Mouse (Mus musculus): Measurements from ENCODE around the gene Ephb3.

The Ephb3 gene

GRCm38 (mm10) chr16:21208001-21208565 is 3.5 kb downstream of the Ephb3 start:
- DNase-seq: no peak

- no peak for DNase-seq
These were observed 4.7 kb downstream of the Ephb3 start for GRCm38 (mm10) chr16:21209290-21209689.

DNA sequence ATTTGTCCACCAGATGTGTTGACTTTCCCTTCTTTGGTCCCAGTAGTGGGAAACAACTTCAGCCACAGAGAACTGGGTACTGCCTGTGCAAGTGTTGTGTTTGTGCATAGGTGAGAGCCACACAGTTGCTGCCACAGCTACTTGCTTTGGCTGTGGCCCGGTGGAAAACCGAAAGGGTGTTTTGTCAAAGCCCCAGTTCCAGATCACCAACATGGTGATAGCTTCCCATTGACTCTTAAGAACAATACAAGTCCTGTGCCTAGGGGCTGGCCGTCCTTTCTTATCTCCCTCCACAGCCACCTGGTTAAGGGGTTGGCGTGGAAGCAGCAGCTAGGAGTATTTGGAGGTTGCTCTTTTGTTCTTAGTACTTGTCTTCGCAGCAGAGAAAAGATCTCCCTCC is 5.6 kb downstream of the Ephb3 start:
- DNase-seq: no peak

- DNase-seq: peak; percentile 6 to 22
These were observed 6.2 kb downstream of the Ephb3 start for GRCm38 (mm10) chr16:21210667-21211338.

DNA sequence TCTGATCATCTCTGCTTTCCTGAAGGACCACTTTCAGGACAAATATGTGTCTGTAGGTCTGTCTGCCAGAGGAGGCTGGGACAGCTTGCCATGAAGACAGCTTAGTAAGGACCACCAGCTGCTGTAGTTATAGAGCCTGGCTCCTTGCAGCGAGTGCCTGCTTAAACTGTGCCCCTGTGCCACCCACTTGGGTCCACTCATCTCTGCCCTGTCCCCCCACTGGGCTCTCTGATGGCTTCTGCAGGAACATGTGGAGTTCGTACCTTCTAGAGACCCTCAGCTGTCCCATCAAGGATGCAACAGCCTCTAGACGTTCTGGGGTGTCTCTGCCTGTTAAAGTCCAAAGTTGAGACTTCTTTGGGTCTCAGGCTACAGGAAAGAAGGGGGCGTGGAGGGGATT is 6.9 kb downstream of the Ephb3 start:
- no peak for DNase-seq

GRCm38 (mm10) chr16:21212369-21212768 is 7.8 kb downstream of the Ephb3 start:
- no peak for DNase-seq

GRCm38 (mm10) chr16:21213939-21214338 is 9.4 kb downstream of the Ephb3 start:
- no peak for DNase-seq

- DNase-seq: no peak
These were observed 10.2 kb downstream of the Ephb3 start for GRCm38 (mm10) chr16:21214803-21215202.

GRCm38 (mm10) chr16:21216047-21216446 is 11.5 kb downstream of the Ephb3 start:
- DNase-seq: no peak

GRCm38 (mm10) chr16:21217233-21217632 is 12.7 kb downstream of the Ephb3 start:
- DNase-seq: no peak

DNA sequence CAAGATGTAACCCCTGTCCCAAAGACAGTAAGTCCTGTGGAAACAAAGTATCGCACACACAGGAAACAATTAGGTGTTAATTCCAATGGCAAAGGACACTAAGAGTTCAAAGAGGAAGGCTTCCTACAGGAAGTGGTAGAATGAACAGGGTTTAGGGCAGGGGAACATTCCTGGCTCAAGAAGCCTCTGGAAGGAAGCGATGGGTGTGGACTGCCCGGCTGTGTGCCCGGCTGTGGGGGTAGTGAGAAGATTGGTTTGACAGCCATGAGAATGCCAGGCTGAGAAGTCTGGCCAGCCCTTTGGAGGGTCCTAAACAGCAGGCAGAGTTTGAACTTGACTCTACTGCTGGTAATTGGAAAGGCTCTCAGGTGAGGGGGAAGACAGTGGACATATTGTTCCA is 15.1 kb downstream of the Ephb3 start:
- no peak for DNase-seq

- no peak for DNase-seq
These were observed 18.5 kb downstream of the Ephb3 start for GRCm38 (mm10) chr16:21223038-21223437.

GRCm38 (mm10) chr16:21224648-21225240 is 20.2 kb downstream of the Ephb3 start:
- DNase-seq: no peak

- DNase-seq: no peak
These were observed 22.1 kb downstream of the Ephb3 start for GRCm38 (mm10) chr16:21226629-21227028.

GRCm38 (mm10) chr16:21235135-21235534 is 30.6 kb downstream of the Ephb3 start:
- no peak for DNase-seq

- DNase-seq: no peak
These were observed 34.2 kb downstream of the Ephb3 start for GRCm38 (mm10) chr16:21238722-21239121.

DNA sequence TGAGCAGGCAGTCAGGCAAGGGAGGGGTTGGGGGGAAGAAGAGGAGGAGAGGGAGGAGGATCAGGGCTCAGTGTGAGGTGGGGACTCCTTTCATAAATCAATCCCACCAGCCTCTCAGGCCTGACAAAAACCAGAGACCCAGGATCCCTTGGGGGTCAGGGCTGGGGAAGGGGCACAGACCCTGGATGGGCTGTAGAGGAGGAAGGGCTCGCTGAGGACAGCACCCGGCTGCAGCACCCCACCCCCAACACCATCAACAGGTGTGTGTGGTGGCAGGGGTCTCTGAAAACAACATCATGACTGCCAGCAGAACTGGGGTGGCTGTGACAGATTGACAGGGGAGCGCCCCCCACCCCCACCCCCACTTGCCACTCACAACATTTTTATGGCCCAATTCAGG is 36.0 kb downstream of the Ephb3 start:
- DNase-seq: no peak

DNA sequence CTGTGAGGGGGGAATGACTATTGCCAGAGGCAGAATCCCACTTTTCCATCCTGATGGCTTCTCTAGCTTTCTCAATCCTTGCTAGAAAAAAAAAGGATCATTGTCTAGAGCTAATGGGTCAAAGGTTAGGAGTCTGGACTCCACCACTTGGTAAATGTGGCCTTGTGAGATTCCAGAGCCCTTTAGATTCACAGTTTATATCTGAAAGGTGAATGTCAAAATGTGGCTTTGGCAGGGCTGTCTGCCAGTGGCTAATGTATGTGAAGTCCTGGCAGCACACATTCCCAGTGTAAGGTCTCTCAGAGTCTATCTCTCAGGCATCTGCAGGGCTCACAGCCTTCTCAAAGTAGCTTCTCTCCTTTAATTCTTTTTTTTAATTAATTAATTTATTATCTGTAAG is 36.5 kb downstream of the Ephb3 start:
- DNase-seq: no peak

- no peak for DNase-seq
These were observed 38.4 kb downstream of the Ephb3 start for GRCm38 (mm10) chr16:21242946-21243345.

- DNase-seq: no peak
These were observed 40.2 kb downstream of the Ephb3 start for GRCm38 (mm10) chr16:21244803-21245202.

GRCm38 (mm10) chr16:21245387-21245786 is 40.8 kb downstream of the Ephb3 start:
- no peak for DNase-seq

- DNase-seq: peak; percentile 38 to 62
These were observed 41.4 kb downstream of the Ephb3 start for GRCm38 (mm10) chr16:21245931-21246390.

- DNase-seq: no peak
These were observed 42.0 kb downstream of the Ephb3 start for GRCm38 (mm10) chr16:21246391-21247036.

DNA sequence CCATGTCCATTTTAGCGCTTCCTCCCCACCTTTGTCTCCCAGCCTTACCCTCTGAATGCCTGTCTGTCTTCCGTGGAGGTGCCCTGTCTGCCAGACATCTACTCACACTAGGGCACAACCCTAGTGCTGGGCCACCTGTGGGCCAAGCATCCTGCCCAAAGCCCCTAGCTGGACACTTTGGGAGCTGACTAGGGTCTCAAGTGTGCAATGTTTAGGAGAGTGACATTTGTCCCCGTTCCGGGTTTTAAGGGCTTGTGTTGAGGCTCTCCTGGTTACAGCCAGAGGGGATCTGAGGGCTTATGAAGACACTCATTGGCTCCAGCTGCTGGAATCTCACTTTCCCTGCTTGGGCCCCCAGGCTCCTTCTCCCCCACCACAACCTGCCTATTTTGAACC is 42.5 kb downstream of the Ephb3 start:
- DNase-seq: no peak
